Mouse (Mus musculus) intestine, embryonic 16.5 days (tissue): ENCODE data around the gene AF067063. TPM values are rescaled to one million over a fixed set of nuclear protein-coding genes. Genes with fewer than 3 reads are reported as not detected.

ENCODE experiments used
- polyA plus RNA-seq: library from polyadenylated mRNA; unstranded; fragments of >200 nt; fragmentation: Nextera tagmentation; extraction: Ambion mirVana; gene quantifications from 2 replicates; pipeline ENCODE4 v1.2.1, GENCODE M21; 2015

Gene AF067063
- polyA plus RNA-seq, 1 experiment from 2014 or later = not detected

Other genes starting within 250 kb of the AF067063 start
- gene Ccl28, start 206.4 kb downstream of the AF067063 start, polyA plus RNA-seq = 0.42 and 0.44 TPM in 2 replicates
- gene Hmgcs1, start 139.8 kb downstream of the AF067063 start, polyA plus RNA-seq = 247 and 266 TPM in 2 replicates
- 0.39 and 0.48 TPM in 2 replicates for gene Nim1k, start 74.3 kb downstream of the AF067063 start, polyA plus RNA-seq
- gene Zfp131, start 39.3 kb downstream of the AF067063 start, polyA plus RNA-seq = 18.0 and 21.4 TPM in 2 replicates
- not detected in 2 replicates for gene D13Ertd608e, start 5.8 kb upstream of the AF067063 start, polyA plus RNA-seq
- gene Tcstv1, start 64.6 kb upstream of the AF067063 start, polyA plus RNA-seq = not detected in 2 replicates
- gene Gm21761, start 99.1 kb upstream of the AF067063 start, polyA plus RNA-seq = not detected in 2 replicates
- gene B020031M17Rik, start 120.6 kb upstream of the AF067063 start, polyA plus RNA-seq = not detected in 2 replicates
- not detected in 2 replicates for gene Gm36079, start 196.8 kb upstream of the AF067063 start, polyA plus RNA-seq
- not detected in 2 replicates for gene Gm21188, start 222.0 kb upstream of the AF067063 start, polyA plus RNA-seq